Mouse (Mus musculus) 3T3-L1 (cell line): ENCODE measurements around the gene Afmid.
A peak's percentile ranks its signal among the peaks of the same experiment; 100 is the strongest.
"Not testable (repeated sequence)": the region's sequence is repeated elsewhere in the genome, so short reads cannot be mapped to it uniquely, and the experiment has no call there.

ENCODE experiments used
- DNase-seq: peaks from one replicate; pipeline ENCODE4 v3.0.0-alpha.2; 2015; ENCODE audit warnings: low read depth, low spot score

Gene Afmid

GRCm38 (mm10) chr11:117824060-117824969 lies 1.4 kb upstream of the Afmid start:
- DNase-seq, result peak; percentile 94

GRCm38 (mm10) chr11:117826164-117826563 lies 440 bp downstream of the Afmid start:
- peak; percentile 85 for DNase-seq

- no peak for DNase-seq
These were observed 1.2 kb downstream of the Afmid start for GRCm38 (mm10) chr11:117826916-117827315.

- DNase-seq, result no peak
These were observed 1.7 kb downstream of the Afmid start for GRCm38 (mm10) chr11:117827386-117827785.

- DNase-seq, result peak; percentile 67
These were observed 2.6 kb downstream of the Afmid start for GRCm38 (mm10) chr11:117828149-117828887.

- DNase-seq, result peak; percentile 74
These were observed 3.3 kb downstream of the Afmid start for GRCm38 (mm10) chr11:117828888-117829604.

GRCm38 (mm10) chr11:117829671-117830215 lies 4.0 kb downstream of the Afmid start:
- DNase-seq, result peak; percentile 50

- DNase-seq, result no peak
These were observed 4.7 kb downstream of the Afmid start for GRCm38 (mm10) chr11:117830401-117830800.

- peak; percentile 61 for DNase-seq
These were observed 6.6 kb downstream of the Afmid start for GRCm38 (mm10) chr11:117832086-117832969.

GRCm38 (mm10) chr11:117833509-117833908 lies 7.8 kb downstream of the Afmid start:
- DNase-seq, result not testable (repeated sequence)

- no peak for DNase-seq
These were observed 8.4 kb downstream of the Afmid start for GRCm38 (mm10) chr11:117834086-117834485.

- DNase-seq, result no peak
These were observed 10.6 kb downstream of the Afmid start for GRCm38 (mm10) chr11:117836306-117836705.

GRCm38 (mm10) chr11:117838572-117838971 lies 12.8 kb downstream of the Afmid start:
- DNase-seq, result no peak

GRCm38 (mm10) chr11:117839021-117839420 lies 13.3 kb downstream of the Afmid start:
- DNase-seq, result no peak

GRCm38 (mm10) chr11:117840910-117841309 lies 15.2 kb downstream of the Afmid start:
- DNase-seq, result no peak

- peak; percentile 76 for DNase-seq
These were observed 17.7 kb downstream of the Afmid start for GRCm38 (mm10) chr11:117843434-117843833.

- no peak for DNase-seq
These were observed 19.3 kb downstream of the Afmid start for GRCm38 (mm10) chr11:117844997-117845396.

- no peak for DNase-seq
These were observed 19.9 kb downstream of the Afmid start for GRCm38 (mm10) chr11:117845651-117846050.

GRCm38 (mm10) chr11:117846640-117847039 lies 20.9 kb downstream of the Afmid start:
- peak; percentile 78 for DNase-seq

- DNase-seq, result no peak
These were observed 22.0 kb downstream of the Afmid start for GRCm38 (mm10) chr11:117847593-117848215.
